Mouse (Mus musculus) myocyte (in vitro differentiated cells): Measurements from ENCODE around the gene Plxnb2. TPM values are rescaled to one million over a fixed set of nuclear protein-coding genes. Genes with fewer than 3 reads are reported as not detected.

Source experiments
- H3K27me3 ChIP-seq: one replicate; pipeline ENCODE4 v1.6.1; 2011; ENCODE audit not compliant: control insufficient read depth, insufficient read depth, insufficient read length
- H3K36me3 ChIP-seq: one replicate; pipeline ENCODE4 v1.6.1; 2011; ENCODE audit not compliant: control insufficient read depth, insufficient read depth
- H3K4me2 ChIP-seq: one replicate; pipeline ENCODE4 v1.6.1; 2011; ENCODE audit warnings: low read depth, control low read depth
- H3K4me3 ChIP-seq: one replicate; pipeline ENCODE4 v1.5.1; 2011; ENCODE audit warnings: mild to moderate bottlenecking, control low read depth, moderate library complexity
- H3K79me2 ChIP-seq: one replicate; pipeline ENCODE4 v1.6.1; 2011; ENCODE audit not compliant: control insufficient read depth, insufficient read depth
- H3ac ChIP-seq: one replicate; pipeline ENCODE4 v1.6.1; 2011; ENCODE audit not compliant: control insufficient read depth, insufficient read length
- CEBPB ChIP-seq: IDR thresholded peaks from 2 replicates; pipeline ENCODE4 v1.6.1; 2011; ENCODE audit warnings: mild to moderate bottlenecking, moderate library complexity; ENCODE audit not compliant: poor library complexity, insufficient read depth, severe bottlenecking
- E2F4 ChIP-seq: IDR thresholded peaks from one replicate; pipeline ENCODE4 v1.6.1; 2011; ENCODE audit warnings: mild to moderate bottlenecking, control low read depth, moderate library complexity; ENCODE audit not compliant: insufficient read depth
- MAX ChIP-seq: IDR thresholded peaks from one replicate; pipeline ENCODE4 v1.6.1; 2011; ENCODE audit warnings: low read depth, mild to moderate bottlenecking, control low read depth
- MYOD1 ChIP-seq, 3 experiments: IDR thresholded peaks; one replicate each; pipeline ENCODE4 v1.6.1; 2011; ENCODE audit warnings: control low read depth in 2 of 3, low read depth in 2 of 3, mild to moderate bottlenecking in 2 of 3, moderate library complexity in 1 of 3; ENCODE audit not compliant: insufficient read length in 2 of 3, control insufficient read depth in 1 of 3
- MYOG ChIP-seq, 3 experiments: IDR thresholded peaks; one replicate each; pipeline ENCODE4 v1.6.1; 2011; ENCODE audit warnings: control low read depth in 2 of 3, low read depth in 2 of 3, mild to moderate bottlenecking in 2 of 3; ENCODE audit not compliant: insufficient read length in 2 of 3, control insufficient read depth in 1 of 3, insufficient read depth in 1 of 3
- POLR2A ChIP-seq: IDR thresholded peaks from one replicate; pipeline ENCODE4 v1.6.1; 2011; ENCODE audit warnings: low read depth, mild to moderate bottlenecking, control low read depth, moderate library complexity; ENCODE audit not compliant: insufficient read length
- POLR2AphosphoS2 ChIP-seq: IDR thresholded peaks from one replicate; pipeline ENCODE4 v1.6.1; 2011; ENCODE audit warnings: low read depth, control low read depth; ENCODE audit not compliant: insufficient read length
- REST ChIP-seq: IDR thresholded peaks from one replicate; pipeline ENCODE4 v1.6.1; 2011; ENCODE audit warnings: mild to moderate bottlenecking, control low read depth, moderate library complexity; ENCODE audit not compliant: insufficient read depth, insufficient read length
- SRF ChIP-seq: IDR thresholded peaks from one replicate; pipeline ENCODE4 v1.6.1; 2011; ENCODE audit warnings: low read depth; ENCODE audit not compliant: control insufficient read depth, insufficient read length
- TCF3 ChIP-seq: IDR thresholded peaks from one replicate; pipeline ENCODE4 v1.6.1; 2011; ENCODE audit warnings: low read depth, control low read depth; ENCODE audit not compliant: insufficient read length
- polyA plus RNA-seq: library from polyadenylated mRNA; unstranded; fragments of >200 nt; fragmentation: generic; extraction: Trizol; gene quantifications from one replicate; pipeline ENCODE4 v1.2.1, GENCODE M21; 2012; ENCODE audit warnings: missing spikeins

The Plxnb2 gene
- polyA plus RNA-seq, 1 experiment = 278 TPM

DNA sequence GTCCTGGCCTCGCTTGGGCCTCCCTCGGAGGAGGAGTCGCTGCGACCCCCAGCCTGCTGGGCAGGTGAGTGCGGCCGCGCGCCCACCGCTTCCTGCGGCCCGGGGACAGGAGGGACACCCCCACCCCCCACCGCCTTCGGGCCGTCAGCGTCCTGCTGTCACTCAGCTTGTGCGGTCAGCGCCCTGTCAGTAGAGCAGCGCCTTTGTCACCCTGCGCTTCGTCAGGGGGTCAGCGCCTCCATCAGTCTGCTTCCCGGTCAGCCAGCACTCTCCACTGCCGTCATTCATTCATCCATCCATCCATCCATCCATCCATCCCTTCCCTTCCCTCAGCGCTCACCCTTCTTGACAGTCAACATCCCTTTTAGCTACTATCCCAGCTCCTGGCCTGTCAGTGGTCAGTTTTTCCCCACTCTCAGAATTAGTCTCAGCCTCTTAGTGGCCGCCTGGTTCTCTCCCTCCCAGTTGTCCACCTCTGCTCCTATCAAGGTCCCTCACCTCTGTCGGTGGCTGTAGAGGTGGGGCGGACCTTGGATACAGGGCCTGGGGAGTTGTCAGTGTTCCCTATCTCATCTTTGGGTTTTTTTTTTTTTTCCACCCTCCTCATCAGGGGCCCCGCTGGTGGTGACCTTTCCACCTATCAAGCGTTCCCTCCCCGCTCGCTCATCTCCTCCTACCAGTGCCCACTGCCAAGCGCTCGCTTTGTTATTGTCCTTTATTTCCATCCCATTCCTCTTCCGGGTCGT is 31.3 kb upstream of the Plxnb2 start:
- TF ChIP-seq MYOD1 (IDR thresholded peaks at IDR 0.05; ENCODE audit: control insufficient read depth in 1 of 3, insufficient read length in 2 of 3, low read depth in 2 of 3) = peak in 1 of 3 experiments; percentile 38
- no peak for TF ChIP-seq CEBPB
- TF ChIP-seq MYOG (IDR thresholded peaks at IDR 0.05; ENCODE audit: control insufficient read depth in 1 of 3, insufficient read depth in 1 of 3, insufficient read length in 2 of 3, low read depth in 2 of 3) = peak in 1 of 3 experiments; percentile 16
- Histone ChIP-seq H3K27me3 (no peaks in the 10 kb centered on the region), H3ac (peak overlapping the region; percentile 92), H3K79me2 (peaks cover 4% of the 10 kb centered on the region), H3K4me2 (peak overlapping the region; percentile 92), H3K36me3 (peaks cover 13% of the 10 kb centered on the region), H3K4me3 (peak overlapping the region; percentile 61)

DNA sequence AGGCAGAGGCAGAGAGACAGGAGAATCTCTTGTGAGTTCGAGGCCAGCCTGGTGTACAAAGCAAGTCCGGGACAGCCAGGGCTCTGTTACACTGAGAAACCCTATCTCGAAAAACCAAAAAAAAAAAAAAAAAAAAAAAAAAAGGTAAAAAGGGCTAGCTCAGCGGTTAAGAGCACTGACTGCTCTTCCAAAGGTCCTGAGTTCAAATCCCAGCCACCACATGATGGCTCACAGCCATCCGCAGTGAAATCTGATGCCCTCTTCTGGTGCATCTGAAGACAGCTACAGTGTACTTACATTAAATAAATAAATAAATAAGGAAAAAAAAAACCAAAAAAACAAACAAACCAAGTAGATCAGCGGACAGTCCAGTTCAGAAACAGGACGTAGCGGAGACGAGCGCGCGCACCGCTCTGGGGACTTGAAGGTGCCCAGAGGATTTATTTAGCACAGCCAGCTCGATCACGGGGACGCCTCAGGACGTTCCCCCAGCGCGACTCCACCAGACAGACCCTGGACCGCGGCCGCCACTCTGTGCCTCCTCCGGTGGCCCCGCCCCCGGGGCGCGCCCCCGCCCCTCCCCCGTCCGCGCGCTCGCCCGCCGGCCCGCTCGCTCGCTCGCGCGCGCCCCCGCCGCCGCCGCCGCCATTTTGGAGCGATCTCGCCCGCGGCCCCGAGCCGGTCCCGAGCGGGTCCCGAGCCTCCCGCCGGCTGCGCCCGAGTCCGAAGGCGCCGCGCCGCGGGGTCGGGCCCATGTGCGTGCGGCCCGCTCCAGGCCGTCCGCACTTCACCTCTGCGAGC is 30.5 kb upstream of the Plxnb2 start, which contains the start of gene Ppp6r2:
Gene Ppp6r2, plus strand, starts transcription at position 639 of the 801 bp plus-strand sequence.
- Histone ChIP-seq H3ac (peak within 1 kb of the TSS; percentile 92), H3K36me3 (peaks cover 5% of the 10 kb centered on the region), H3K27me3 (no peaks in the 10 kb centered on the region), H3K79me2 (peaks cover 4% of the 10 kb centered on the region), H3K4me3 (peak within 1 kb of the TSS; percentile 61), H3K4me2 (peak within 1 kb of the TSS; percentile 92)
- TF ChIP-seq POLR2A (peak; percentile 86), POLR2AphosphoS2 (peak; percentile 65), CEBPB (no peak)

DNA sequence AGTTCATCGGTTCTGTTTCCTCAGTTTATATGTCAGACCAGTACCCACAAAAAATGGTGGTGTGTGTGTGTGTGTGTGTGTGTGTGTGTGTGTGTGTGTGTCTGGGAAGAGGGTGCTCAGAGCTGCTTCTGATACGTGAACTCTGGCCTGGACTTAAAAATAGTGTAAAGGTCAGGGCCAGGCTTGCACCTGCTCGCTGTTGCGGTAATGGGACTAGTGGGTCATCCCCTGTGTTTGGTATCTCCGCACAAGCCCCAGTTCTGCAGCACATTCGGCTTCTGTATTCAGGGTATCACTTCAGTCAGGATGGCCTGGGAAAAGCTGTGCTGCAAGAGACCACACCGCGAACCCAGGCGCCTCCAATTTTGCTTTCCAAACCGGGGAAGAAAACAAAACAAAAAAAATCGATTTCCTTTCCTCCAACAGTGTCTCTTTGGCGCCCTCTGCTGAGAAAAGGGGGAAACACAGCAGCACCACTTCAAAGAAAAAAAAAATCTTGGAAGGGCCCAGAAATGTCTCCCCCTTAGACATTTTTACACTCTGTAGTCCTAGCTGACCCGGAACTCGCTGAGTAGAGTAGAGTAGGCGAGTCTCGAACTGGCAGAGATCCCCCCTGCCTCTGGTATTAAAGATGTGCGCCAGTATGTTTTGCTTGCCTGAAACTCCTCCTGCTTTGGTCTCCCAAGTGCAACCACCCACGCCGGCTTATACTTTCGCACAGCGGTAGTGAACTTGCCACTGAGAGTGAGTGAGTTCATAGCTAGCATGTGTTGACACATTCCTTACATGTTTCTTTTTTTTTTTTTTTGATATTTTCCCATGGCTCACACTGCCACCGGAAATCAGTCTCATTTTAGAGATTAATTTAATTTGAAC is 29.5 kb upstream of the Plxnb2 start:
- H3K79me2 ChIP-seq = peaks cover 4% of the 10 kb centered on the region
- no peak overlapping the region for H3ac ChIP-seq
- peak in 2 of 3 experiments; percentile 58 to 72 for TF ChIP-seq MYOG (IDR thresholded peaks at IDR 0.05; ENCODE audit: control insufficient read depth in 1 of 3, insufficient read depth in 1 of 3, insufficient read length in 2 of 3, low read depth in 2 of 3)
- no peak for TF ChIP-seq REST
- peak; percentile 29 to 88 (median 48) for TF ChIP-seq MYOD1 (IDR thresholded peaks at IDR 0.05; ENCODE audit: control insufficient read depth in 1 of 3, insufficient read length in 2 of 3, low read depth in 2 of 3)
- H3K4me2 ChIP-seq = peak overlapping the region; percentile 85
- H3K27me3 ChIP-seq = no peaks in the 10 kb centered on the region
- H3K36me3 ChIP-seq = no peaks in the 10 kb centered on the region
- H3K4me3 ChIP-seq = peak overlapping the region; percentile 61

DNA sequence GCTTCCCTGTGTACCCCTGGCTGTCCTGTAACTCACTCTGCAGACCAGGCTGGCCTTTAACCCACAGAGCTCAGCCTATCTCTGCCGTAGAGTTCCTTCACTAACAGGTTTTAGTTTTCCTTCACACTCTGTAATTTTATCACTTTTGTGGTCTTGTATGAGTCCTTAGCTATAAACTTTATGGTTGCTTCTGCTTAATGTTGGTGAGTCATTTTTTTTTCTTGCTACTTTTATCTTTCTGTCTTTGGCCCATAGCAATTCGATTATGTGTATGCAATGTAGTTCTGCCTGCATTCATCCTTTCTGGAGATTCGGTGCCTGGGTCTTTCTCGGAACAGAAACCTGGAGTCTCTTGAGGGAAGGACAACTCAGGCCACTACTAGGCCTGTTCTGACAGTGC is 26.9 kb upstream of the Plxnb2 start:
- Histone ChIP-seq H3K79me2 (peaks cover 1% of the 10 kb centered on the region), H3K4me2 (no peak overlapping the region), H3K4me3 (no peak overlapping the region), H3K27me3 (no peaks in the 10 kb centered on the region), H3ac (no peak overlapping the region), H3K36me3 (no peaks in the 10 kb centered on the region)
- no peak for TF ChIP-seq SRF
- no peak for TF ChIP-seq POLR2A
- TF ChIP-seq TCF3 = no peak
- TF ChIP-seq MYOG (IDR thresholded peaks at IDR 0.05; ENCODE audit: control insufficient read depth in 1 of 3, insufficient read depth in 1 of 3, insufficient read length in 2 of 3, low read depth in 2 of 3) = no peak

DNA sequence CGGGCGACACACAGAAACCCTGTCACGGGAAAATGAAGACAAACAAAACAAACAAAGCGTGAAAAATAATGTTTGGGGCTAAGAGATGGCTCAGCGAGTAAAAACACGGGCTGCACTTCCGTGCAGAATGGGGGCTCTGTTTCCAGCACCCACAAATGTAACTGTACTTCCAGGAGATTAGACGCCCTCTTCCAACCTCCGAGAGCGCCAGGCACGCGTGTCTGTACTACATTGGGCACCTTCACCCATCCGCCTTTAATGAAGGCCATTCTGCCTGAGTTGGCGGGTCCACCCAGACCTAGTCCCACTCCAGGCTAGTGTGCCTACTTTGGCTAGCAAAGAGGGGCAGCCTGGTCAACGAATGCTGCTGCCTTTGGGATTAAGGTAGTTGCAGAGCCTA is 16.5 kb upstream of the Plxnb2 start:
- TF ChIP-seq CEBPB (no peak), E2F4 (no peak), POLR2AphosphoS2 (peak; percentile 15), POLR2A (no peak), MAX (no peak)
- no peaks in the 10 kb centered on the region for H3K36me3 ChIP-seq

More for the DNA sequence above, 16.5 kb upstream of the Plxnb2 start:
- Histone ChIP-seq H3K4me3 (peak overlapping the region; percentile 43), H3K4me2 (peak overlapping the region; percentile 95), H3K79me2 (no peaks in the 10 kb centered on the region), H3ac (no peak overlapping the region), H3K27me3 (no peaks in the 10 kb centered on the region)
